Mouse (Mus musculus): ENCODE results near the gene Cnfn. TPM values are rescaled to one million over a fixed set of nuclear protein-coding genes. Genes with fewer than 3 reads are reported as not detected.

Gene Cnfn
- polyA plus RNA-seq (2012; rRNA removed), result not detected in 2 replicates

- no peak within 1 kb of the TSS for H3K27ac ChIP-seq (ENCODE audit: insufficient read depth, low read length)
- TF ChIP-seq POLR2A (IDR thresholded peaks at IDR 0.05; ENCODE audit: extremely low read depth, insufficient read depth, low read length) (no peak), CTCF (IDR thresholded peaks at IDR 0.05; ENCODE audit: extremely low read depth, insufficient read depth, low read length) (no peak)
- H3K4me3 ChIP-seq (ENCODE audit: insufficient read depth, low read length), result no peak within 1 kb of the TSS
- 0 out of 2 replicates have a peak, but pooled peaks cover 2% of the 10 kb centered on the region for H3K4me1 ChIP-seq (ENCODE audit: control insufficient read depth, insufficient read depth, low read length)
Measured at GRCm38 (mm10) chr7:25369058-25369749, at the start of gene Cnfn. Gene Cnfn (minus strand): TSS chr7:25369724.

- Histone ChIP-seq H3K27ac (ENCODE audit: insufficient read depth, low read length) (no peak overlapping the region), H3K4me3 (ENCODE audit: insufficient read depth, low read length) (no peak overlapping the region), H3K4me1 (ENCODE audit: control insufficient read depth, insufficient read depth, low read length) (no peaks in the 10 kb centered on the region)
- TF ChIP-seq POLR2A (IDR thresholded peaks at IDR 0.05; ENCODE audit: extremely low read depth, insufficient read depth, low read length) (no peak), CTCF (IDR thresholded peaks at IDR 0.05; ENCODE audit: extremely low read depth, insufficient read depth, low read length) (peak; percentile 35; the same call in 1 of the 2 replicates)
Measured at GRCm38 (mm10) chr7:25417597-25417996, 48.1 kb upstream of the Cnfn start.

GRCm38 (mm10) chr7:25412833-25413441 is 43.4 kb upstream of the Cnfn start, which contains the start of gene Cxcl17:
Gene Cxcl17 (minus strand): TSS chr7:25412886.
- Histone ChIP-seq H3K4me3 (ENCODE audit: insufficient read depth, low read length) (no peak within 1 kb of the TSS), H3K27ac (ENCODE audit: insufficient read depth, low read length) (peak within 1 kb of the TSS; percentile 30; the same call in 1 of the 2 replicates), H3K4me1 (ENCODE audit: control insufficient read depth, insufficient read depth, low read length) (no peaks in the 10 kb centered on the region)
- TF ChIP-seq POLR2A (IDR thresholded peaks at IDR 0.05; ENCODE audit: extremely low read depth, insufficient read depth, low read length) (no peak), CTCF (IDR thresholded peaks at IDR 0.05; ENCODE audit: extremely low read depth, insufficient read depth, low read length) (no peak)

- Histone ChIP-seq H3K4me1 (ENCODE audit: control insufficient read depth, insufficient read depth, low read length) (no peaks in the 10 kb centered on the region), H3K27ac (ENCODE audit: insufficient read depth, low read length) (no peak overlapping the region), H3K4me3 (ENCODE audit: insufficient read depth, low read length) (no peak overlapping the region)
- TF ChIP-seq POLR2A (IDR thresholded peaks at IDR 0.05; ENCODE audit: extremely low read depth, insufficient read depth, low read length), result no peak
- no peak for TF ChIP-seq CTCF (IDR thresholded peaks at IDR 0.05; ENCODE audit: extremely low read depth, insufficient read depth, low read length)
Measured at GRCm38 (mm10) chr7:25411861-25412260, 42.3 kb upstream of the Cnfn start.

- Histone ChIP-seq H3K4me3 (ENCODE audit: insufficient read depth, low read length) (no peak overlapping the region), H3K4me1 (ENCODE audit: control insufficient read depth, insufficient read depth, low read length) (no peaks in the 10 kb centered on the region), H3K27ac (ENCODE audit: insufficient read depth, low read length) (no peak overlapping the region)
- TF ChIP-seq CTCF (IDR thresholded peaks at IDR 0.05; ENCODE audit: extremely low read depth, insufficient read depth, low read length), result no peak
Measured at GRCm38 (mm10) chr7:25410969-25411615, 41.6 kb upstream of the Cnfn start.

- no peak overlapping the region for H3K4me3 ChIP-seq (ENCODE audit: insufficient read depth, low read length)
- TF ChIP-seq POLR2A (IDR thresholded peaks at IDR 0.05; ENCODE audit: extremely low read depth, insufficient read depth, low read length) (no peak), CTCF (IDR thresholded peaks at IDR 0.05; ENCODE audit: extremely low read depth, insufficient read depth, low read length) (peak; percentile 43)
- no peak overlapping the region for H3K27ac ChIP-seq (ENCODE audit: insufficient read depth, low read length)
- H3K4me1 ChIP-seq (ENCODE audit: control insufficient read depth, insufficient read depth, low read length), result no peaks in the 10 kb centered on the region
Measured at GRCm38 (mm10) chr7:25409114-25409760, 39.7 kb upstream of the Cnfn start.

- H3K27ac ChIP-seq (ENCODE audit: insufficient read depth, low read length), result no peak overlapping the region
- no peaks in the 10 kb centered on the region for H3K4me1 ChIP-seq (ENCODE audit: control insufficient read depth, insufficient read depth, low read length)
- H3K4me3 ChIP-seq (ENCODE audit: insufficient read depth, low read length), result no peak overlapping the region
- no peak for TF ChIP-seq CTCF (IDR thresholded peaks at IDR 0.05; ENCODE audit: extremely low read depth, insufficient read depth, low read length)
- no peak for TF ChIP-seq POLR2A (IDR thresholded peaks at IDR 0.05; ENCODE audit: extremely low read depth, insufficient read depth, low read length)
Measured at GRCm38 (mm10) chr7:25406468-25406867, 36.9 kb upstream of the Cnfn start.

GRCm38 (mm10) chr7:25402671-25403101 is 33.2 kb upstream of the Cnfn start:
- no peak overlapping the region for H3K27ac ChIP-seq (ENCODE audit: insufficient read depth, low read length)
- TF ChIP-seq CTCF (IDR thresholded peaks at IDR 0.05; ENCODE audit: extremely low read depth, insufficient read depth, low read length), result peak; percentile 51
- no peak for TF ChIP-seq POLR2A (IDR thresholded peaks at IDR 0.05; ENCODE audit: extremely low read depth, insufficient read depth, low read length)

GRCm38 (mm10) chr7:25401986-25402385 is 32.5 kb upstream of the Cnfn start:
- H3K4me1 ChIP-seq (ENCODE audit: control insufficient read depth, insufficient read depth, low read length), result no peaks in the 10 kb centered on the region
- H3K4me3 ChIP-seq (ENCODE audit: insufficient read depth, low read length), result no peak overlapping the region
- no peak overlapping the region for H3K27ac ChIP-seq (ENCODE audit: insufficient read depth, low read length)
- no peak for TF ChIP-seq POLR2A (IDR thresholded peaks at IDR 0.05; ENCODE audit: extremely low read depth, insufficient read depth, low read length)
- no peak for TF ChIP-seq CTCF (IDR thresholded peaks at IDR 0.05; ENCODE audit: extremely low read depth, insufficient read depth, low read length)

More at GRCm38 (mm10) chr7:25402671-25403101, 33.2 kb upstream of the Cnfn start:
- no peaks in the 10 kb centered on the region for H3K4me1 ChIP-seq (ENCODE audit: control insufficient read depth, insufficient read depth, low read length)
- no peak overlapping the region for H3K4me3 ChIP-seq (ENCODE audit: insufficient read depth, low read length)
